Mouse (Mus musculus) gastrocnemius, adult 8-10 months (tissue): Measurements from ENCODE around the gene Arid2. TPM values are rescaled to one million over a fixed set of nuclear protein-coding genes. Genes with fewer than 3 reads are reported as not detected.
"Not testable (repeated sequence)": the region's sequence is repeated elsewhere in the genome, so short reads cannot be mapped to it uniquely, and the experiment has no call there.

Experiments used
- DNase-seq, 2 experiments: peaks; one replicate each; pipeline ENCODE4 v3.0.0; 2022; ENCODE audit warnings: low spot score in 2 of 2
- microRNA-seq: library from miRNA; unstranded; fragments of <30 nt; microRNA quantifications from one replicate; pipeline ENCODE4 v1.2.0, GENCODE M21; 2022
- total RNA-seq, 4 experiments: library from RNA; stranded (reverse); gene quantifications; 2 replicates each; pipeline ENCODE4 v1.2.4; 2022

Gene Arid2
- total RNA-seq, 4 experiments from 2014 or later = 10.2 to 12.0 (median 11.2) TPM

DNA sequence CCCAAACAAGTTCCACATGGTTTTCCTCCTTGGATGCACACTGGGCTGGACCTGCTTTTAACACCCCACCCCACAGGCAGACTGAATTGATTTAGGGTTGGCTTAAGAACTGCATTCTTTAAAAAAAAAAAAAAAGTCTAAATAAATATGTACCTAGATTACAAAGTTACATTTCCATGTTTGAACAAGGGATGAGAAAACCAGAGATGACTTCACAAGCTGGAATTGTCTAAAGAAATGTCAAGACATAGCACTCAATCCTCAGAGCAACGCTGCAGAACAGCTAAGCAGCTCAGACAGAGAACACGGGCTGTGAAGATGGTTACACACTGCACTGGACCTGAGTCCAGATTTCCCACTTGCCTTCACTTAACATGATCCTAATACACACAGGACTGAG, 119.8 kb downstream of the Arid2 start:
- DNase-seq = no peak

DNA sequence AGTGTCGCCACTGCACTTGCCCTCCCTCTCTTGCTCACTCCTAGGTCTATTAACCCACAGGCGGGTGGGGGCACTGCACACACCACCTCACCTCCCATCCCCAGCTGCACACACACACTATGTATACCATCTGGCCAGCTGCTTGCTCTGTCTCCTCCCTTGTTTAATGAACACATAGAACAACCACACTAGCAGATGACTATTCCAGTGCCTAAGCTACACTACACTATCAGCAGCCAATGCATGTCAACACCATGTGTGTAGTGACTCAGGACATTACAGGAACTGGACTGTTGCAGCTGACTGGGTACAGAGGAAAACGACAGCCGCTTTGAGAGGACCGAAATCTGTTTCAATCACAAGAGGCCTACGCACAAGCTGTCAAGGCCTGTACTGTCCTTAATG, 121.4 kb downstream of the Arid2 start:
- DNase-seq = no peak

DNA sequence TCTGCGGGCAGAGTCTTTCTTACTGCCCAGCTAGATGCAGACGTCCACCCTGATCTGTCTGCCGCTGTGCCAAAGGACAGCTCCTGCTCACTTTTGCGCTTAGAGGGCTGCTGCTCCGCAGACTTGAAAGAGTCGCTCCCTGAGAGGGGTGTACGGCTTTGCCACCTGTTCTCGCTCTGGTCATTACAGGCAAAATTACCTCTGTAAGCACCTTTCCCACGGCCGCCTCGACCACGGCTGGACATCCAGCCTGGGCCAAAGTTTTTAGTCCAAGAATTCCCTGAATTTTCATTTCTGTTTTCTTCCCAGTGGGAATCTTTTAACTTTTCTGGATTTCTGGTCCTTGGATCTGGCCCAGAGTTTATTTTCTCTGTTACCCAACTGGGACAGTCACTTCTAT, 130.8 kb downstream of the Arid2 start:
- DNase-seq = no peak

DNA sequence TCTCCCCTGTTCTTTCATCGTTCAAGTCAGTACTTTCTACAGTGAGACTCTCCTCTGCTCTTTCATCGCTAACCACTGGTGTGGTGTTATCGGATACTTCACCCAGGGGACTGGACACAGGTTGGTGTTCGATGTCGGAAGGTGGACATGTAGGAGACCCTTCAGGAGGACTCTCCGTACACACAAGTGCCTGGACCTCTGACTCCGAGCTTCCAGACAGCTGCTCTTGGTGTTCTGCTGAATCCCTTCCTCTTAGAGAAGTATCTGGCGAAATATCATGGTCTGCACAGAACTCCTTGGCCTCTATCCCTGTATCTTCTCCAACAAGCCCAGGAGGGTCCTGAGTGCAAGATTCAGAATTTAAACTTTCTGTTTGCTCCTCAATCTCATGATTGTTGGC, 132.6 kb downstream of the Arid2 start:
- no peak for DNase-seq

- no peak for DNase-seq
These were observed 146.9 kb downstream of the Arid2 start for GRCm38 (mm10) chr15:96434202-96434601.

DNA sequence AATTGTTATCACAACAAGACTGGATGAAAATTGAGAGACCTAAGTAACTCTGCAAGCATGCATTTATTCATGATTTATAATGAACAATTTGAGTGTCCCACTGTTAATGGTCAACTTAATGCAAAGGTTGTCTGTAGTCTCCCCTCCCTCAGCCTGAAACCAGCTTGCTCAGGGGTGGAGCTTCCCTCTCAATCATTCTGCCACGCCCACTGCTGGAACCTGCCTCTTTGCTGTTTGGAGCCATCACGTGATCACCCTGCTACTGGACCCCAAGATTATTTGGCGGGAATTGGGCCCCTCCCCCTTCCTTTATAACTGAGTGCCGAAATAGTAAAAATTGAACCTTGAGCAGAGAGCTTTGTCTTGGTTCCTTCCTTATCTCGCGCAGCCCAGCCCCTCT, 154.2 kb downstream of the Arid2 start:
- not testable (repeated sequence) for DNase-seq

DNA sequence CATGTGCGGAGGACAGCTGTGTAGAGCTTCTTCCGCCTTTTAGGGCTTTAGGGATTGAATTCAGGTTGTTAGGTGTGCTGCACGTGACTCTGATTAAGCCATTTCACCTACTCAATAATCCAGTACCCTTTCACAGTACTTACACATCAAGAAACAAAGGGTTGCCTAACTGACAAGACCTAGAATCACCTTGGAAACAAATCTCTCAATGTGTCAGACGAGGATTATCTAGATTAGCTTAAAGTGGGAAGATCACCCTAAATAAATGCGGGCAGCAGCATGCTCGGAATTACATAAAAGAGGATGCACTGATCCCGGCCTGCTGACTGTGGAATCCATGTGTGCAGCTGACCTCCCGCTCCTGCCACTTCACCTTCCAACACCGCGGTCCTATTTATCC, 159.5 kb downstream of the Arid2 start:
- no peak for DNase-seq

- DNase-seq = no peak
These were observed 161.5 kb downstream of the Arid2 start for GRCm38 (mm10) chr15:96448656-96449299.

- no peak for DNase-seq
These were observed 166.0 kb downstream of the Arid2 start for GRCm38 (mm10) chr15:96453346-96453745.

Small RNA genes within 50 kb of the gene (microRNA-seq; reads per million reads assigned to microRNA genes)
- not detected for gene Gm25397

Other genes starting within 250 kb of the Arid2 start
- gene Scaf11, start 173.3 kb downstream of the Arid2 start, total RNA-seq = 10 to 100 TPM; 36.6 to 43.6 (median 42.6) TPM